Mouse (Mus musculus): Measurements from ENCODE around the gene Guk1. TPM values are rescaled to one million over a fixed set of nuclear protein-coding genes. Genes with fewer than 3 reads are reported as not detected.

Guk1 gene
- polyA plus RNA-seq, 1 experiment from 2014 or later = 177 TPM

DNA sequence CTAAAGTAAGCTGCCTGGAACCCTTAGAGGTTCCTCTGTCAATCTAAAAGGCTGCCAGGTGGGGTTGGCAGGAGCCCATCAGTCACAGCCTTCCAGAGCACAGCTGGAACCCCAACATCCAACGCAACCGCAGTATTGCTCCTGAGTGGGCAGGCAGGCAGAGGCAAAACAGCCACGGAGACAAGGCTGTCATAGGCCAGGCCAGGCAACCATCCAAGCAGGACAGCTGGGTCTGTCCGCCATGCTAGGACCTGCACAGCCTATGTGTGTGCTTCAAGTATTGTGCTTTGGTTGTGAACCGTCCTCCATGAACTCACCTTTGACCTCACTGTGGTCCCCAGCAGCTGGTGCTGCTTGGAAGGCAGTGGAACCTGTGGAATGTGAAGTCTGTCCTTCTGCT is 36.1 kb downstream of the Guk1 start:
- Histone ChIP-seq H3K4me3 (no peak overlapping the region), H3K36me3 (peaks cover 40% of the 10 kb centered on the region), H3K4me1 (replicated peaks) (no peaks in the 10 kb centered on the region), H3K9ac (no peak overlapping the region), H3K27me3 (no peaks in the 10 kb centered on the region), H3K4me2 (no peak overlapping the region), H3K9me3 (no peaks in the 10 kb centered on the region), H3K27ac (no peak overlapping the region)
- 85% methylated on average over 5 of the region's 5 CpGs for WGBS
- no peak for ATAC-seq (ENCODE audit: low FRiP score)

DNA sequence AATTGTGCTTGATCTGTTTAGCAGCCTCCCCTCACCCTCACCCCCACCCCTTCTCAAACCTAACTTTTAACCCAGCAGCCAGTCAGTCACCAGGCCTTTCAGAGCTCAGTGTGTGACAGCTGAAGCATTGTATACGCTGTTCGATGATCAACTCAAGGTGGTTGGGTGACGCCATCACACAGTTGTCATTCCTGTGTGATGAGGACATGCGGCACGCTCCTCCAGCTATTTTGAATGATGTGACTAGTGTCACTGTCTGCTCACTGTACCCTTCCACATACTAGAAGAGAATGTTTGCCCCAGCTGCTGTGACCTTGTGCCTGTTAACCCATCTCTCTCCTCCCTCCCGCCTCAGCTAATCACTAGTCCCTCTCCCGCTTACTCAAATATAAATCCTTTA is 37.8 kb downstream of the Guk1 start:
- Histone ChIP-seq H3K9ac (no peak overlapping the region), H3K4me2 (no peak overlapping the region), H3K4me3 (no peak overlapping the region), H3K27me3 (no peaks in the 10 kb centered on the region), H3K9me3 (no peaks in the 10 kb centered on the region), H3K27ac (no peak overlapping the region), H3K36me3 (peaks cover 36% of the 10 kb centered on the region), H3K4me1 (replicated peaks) (no peaks in the 10 kb centered on the region)
- ATAC-seq (ENCODE audit: low FRiP score) = no peak
- 88% methylated on average over 7 of the region's 7 CpGs for WGBS

DNA sequence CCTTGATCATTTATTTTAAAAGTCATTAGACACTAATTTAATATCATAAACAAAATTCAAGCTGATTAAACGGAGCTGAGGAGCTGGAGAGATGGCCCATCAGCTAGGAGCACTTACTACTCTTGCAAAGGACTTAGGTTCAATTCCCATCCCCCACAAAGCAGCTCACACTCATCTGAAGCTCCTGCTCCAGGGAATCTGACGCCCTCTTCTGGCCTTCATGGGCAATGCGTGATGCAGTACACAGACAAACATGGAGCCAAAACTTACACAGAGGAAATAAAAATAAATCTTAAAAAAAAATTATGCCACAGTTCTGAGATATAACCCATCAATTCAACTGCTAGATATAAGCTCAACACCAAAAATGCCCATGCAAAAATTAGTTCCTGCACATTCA is 40.3 kb downstream of the Guk1 start:
- H3K9me3 ChIP-seq = no peaks in the 10 kb centered on the region
- H3K4me2 ChIP-seq = no peak overlapping the region
- H3K4me3 ChIP-seq = no peak overlapping the region
- WGBS = 24% methylated on average over 3 of the region's 3 CpGs
- H3K27ac ChIP-seq = no peak overlapping the region
- H3K9ac ChIP-seq = no peak overlapping the region
- no peaks in the 10 kb centered on the region for H3K4me1 ChIP-seq (replicated peaks)
- ATAC-seq (ENCODE audit: low FRiP score) = no peak
- H3K27me3 ChIP-seq = no peaks in the 10 kb centered on the region
- H3K36me3 ChIP-seq = peaks cover 13% of the 10 kb centered on the region

DNA sequence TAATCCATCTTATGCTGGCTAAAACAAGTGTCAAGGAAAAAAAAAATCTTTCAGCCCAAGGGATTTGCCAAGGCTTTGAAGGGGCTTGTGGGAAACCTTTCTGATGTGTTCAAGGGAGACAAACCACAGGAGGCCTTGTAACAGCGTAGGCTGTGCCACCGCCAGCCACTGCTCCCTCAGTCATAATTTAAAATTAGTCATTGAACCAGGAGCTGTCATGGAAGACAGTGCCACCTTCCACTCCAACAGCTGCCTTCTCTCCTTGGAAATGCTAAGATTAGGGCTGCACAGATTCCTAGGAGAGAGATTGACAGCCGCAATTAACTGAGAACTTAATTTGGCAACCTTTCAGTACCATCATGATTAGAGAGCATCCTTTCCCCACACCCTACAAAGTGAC is 42.7 kb downstream of the Guk1 start:
- WGBS = 71% methylated on average over 3 of the region's 3 CpGs
- Histone ChIP-seq H3K4me1 (replicated peaks) (no peaks in the 10 kb centered on the region), H3K36me3 (no peaks in the 10 kb centered on the region), H3K9ac (no peak overlapping the region), H3K4me2 (no peak overlapping the region), H3K27ac (no peak overlapping the region), H3K9me3 (no peaks in the 10 kb centered on the region), H3K4me3 (no peak overlapping the region), H3K27me3 (0 out of 2 replicates have a peak, but pooled peaks cover 4% of the 10 kb centered on the region)
- ATAC-seq (ENCODE audit: low FRiP score) = no peak

DNA sequence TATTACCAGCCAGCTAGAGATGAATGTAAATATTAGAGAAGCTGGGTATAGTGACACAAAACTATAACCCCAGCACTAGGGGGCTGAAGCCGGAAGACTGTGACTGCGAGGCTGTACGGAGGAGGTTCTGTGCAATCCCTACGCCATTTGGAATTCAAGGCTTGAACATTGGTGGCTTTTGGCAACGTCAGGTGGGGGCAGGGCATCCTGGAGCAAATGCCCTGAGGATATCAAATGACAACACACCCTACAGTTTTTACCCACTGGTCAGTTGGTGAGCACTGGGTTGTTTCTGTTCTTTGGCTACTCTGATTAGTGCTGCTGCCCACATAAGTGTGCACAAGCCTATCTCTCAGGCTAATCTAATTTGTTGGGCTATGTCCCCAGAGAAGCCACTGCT is 49.0 kb downstream of the Guk1 start:
- H3K4me2 ChIP-seq = no peak overlapping the region
- H3K9ac ChIP-seq = no peak overlapping the region
- H3K9me3 ChIP-seq = no peaks in the 10 kb centered on the region
- peaks cover 22% of the 10 kb centered on the region for H3K27me3 ChIP-seq
- H3K36me3 ChIP-seq = no peaks in the 10 kb centered on the region
- H3K4me3 ChIP-seq = no peak overlapping the region
- 79% methylated on average over 5 of the region's 5 CpGs for WGBS
- H3K4me1 ChIP-seq (replicated peaks) = peaks cover 4% of the 10 kb centered on the region; the same call in 1 of the 2 replicates
- ATAC-seq (ENCODE audit: low FRiP score) = no peak
- H3K27ac ChIP-seq = no peak overlapping the region

DNA sequence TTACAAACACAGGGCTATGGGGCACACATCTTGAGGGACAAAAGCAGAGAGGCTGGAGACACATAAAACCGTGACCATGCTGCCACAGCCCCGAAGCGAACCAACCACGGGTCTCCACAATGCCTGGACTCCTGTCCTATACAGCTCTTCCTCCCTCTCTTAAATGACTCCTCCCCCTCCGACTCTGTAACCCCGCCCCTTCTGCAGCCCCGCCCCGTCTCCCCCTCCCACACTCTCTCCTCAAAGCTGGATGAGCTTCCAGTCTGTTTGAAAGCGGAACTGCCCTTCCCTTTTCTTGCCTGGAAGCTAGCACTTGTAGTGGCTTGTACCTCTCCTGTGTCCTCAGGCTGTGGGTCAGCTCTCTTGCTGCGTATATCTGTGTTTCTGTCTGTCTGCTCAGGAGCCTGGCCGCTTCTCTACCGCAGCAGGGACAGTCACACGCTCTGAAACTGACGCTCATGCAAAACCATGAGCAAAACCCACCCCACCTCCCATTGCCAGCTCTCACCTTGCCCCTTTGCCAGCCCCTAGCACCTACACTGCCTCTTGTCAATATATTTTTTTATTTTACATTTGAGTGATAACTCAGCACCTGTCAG is 50.1 kb downstream of the Guk1 start:
- H3K9me3 ChIP-seq = no peaks in the 10 kb centered on the region
- H3K27ac ChIP-seq = no peak overlapping the region
- peak overlapping the region; percentile 31; the same call in 1 of the 2 replicates for H3K4me2 ChIP-seq
- no peak overlapping the region; the same call in 1 of the 2 replicates for H3K9ac ChIP-seq
- H3K4me1 ChIP-seq (replicated peaks) = peaks cover 4% of the 10 kb centered on the region; the same call in 1 of the 2 replicates
- WGBS = 7% methylated on average over 14 of the region's 14 CpGs
- H3K36me3 ChIP-seq = no peaks in the 10 kb centered on the region
- H3K4me3 ChIP-seq = no peak overlapping the region
- ATAC-seq (ENCODE audit: low FRiP score) = no peak
- H3K27me3 ChIP-seq = peaks cover 33% of the 10 kb centered on the region

DNA sequence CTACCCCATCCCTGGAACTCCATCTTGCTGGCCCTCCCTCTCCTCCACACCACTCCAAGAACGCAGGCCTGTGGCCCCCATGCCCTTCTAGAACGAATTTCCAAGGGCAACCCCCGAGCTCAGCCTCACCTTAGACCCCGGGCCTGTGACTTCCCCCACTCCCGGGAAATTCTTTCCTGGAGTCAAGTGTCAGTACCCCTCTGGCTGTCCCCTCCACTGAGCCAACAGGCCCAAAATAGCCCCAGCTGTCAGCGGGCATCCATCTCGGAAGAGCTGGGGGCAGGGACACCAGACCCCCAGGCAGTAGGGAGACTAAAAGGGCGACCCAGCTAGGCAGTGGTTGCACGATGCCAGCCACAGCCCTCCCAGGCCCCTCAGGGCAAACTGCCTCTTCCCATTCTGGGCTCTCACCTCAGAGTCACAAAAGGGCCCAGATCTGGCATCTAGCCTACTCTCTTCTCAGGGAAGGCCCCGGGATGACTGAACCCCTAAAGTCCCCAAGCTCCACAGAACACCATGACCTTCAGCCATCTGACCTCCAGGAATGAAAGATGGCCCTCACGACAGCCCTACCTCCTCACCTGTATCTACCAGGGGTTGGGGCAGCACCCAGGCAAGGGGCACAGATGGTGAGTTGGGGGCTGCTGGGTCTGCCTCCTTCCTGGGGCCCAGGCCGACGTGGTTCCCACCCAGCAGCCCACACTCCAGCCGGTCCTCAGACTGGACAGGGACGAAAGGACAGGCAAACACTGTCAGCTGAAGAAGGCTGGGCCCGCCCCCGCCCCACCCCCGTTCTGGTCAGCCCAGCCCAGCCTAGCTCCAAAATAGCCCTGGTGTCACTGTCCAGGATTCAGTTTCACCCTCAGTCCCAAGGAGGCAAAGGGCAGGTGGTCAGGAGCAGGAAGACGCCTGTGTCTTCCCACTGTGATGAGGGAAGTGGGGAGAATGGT is 53.2 kb downstream of the Guk1 start:
- Histone ChIP-seq H3K4me1 (replicated peaks) (peaks cover 17% of the 10 kb centered on the region), H3K9me3 (no peaks in the 10 kb centered on the region), H3K27me3 (peaks cover 60% of the 10 kb centered on the region), H3K4me3 (no peak overlapping the region), H3K27ac (no peak overlapping the region), H3K9ac (no peak overlapping the region), H3K4me2 (no peak overlapping the region), H3K36me3 (no peaks in the 10 kb centered on the region)
- no peak for ATAC-seq (ENCODE audit: low FRiP score)
- WGBS = 78% methylated on average over 19 of the region's 19 CpGs

DNA sequence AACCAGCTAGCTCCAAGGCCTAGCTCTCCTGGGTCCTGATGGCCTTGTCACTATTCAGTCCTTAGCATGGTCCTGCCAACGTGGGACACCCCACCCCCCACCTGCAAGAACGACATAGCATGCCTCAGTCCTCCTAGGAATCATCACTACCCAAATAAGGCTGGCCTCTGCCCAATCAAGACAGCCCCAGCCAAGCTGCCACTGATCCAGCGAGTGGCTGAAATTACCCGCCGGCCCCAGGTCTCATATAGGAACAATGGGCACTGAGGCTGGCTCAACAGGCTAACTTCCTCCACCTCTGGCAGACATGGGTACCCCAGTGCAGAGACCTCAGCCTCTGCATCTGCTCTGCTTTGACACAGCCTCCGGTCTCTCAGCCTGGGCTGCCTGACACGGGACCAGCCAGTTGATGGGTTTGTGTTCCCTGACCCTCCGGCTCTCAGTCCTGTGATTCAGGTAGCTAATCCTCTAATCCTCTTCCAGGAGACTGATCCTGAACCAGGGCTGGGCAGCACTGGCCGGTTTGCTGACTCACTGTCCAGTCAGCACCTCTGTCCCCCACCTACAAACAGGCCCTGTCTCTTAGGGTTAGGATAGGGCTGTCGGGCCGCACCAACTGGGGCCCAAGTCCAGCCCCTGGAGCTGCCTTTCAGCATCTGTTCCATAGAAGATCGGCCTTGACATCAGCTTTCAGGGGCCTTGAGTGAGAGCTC is 54.9 kb downstream of the Guk1 start:
- no peak for ATAC-seq (ENCODE audit: low FRiP score)
- Histone ChIP-seq H3K4me3 (no peak overlapping the region), H3K27ac (no peak overlapping the region), H3K9me3 (no peaks in the 10 kb centered on the region), H3K9ac (no peak overlapping the region), H3K36me3 (no peaks in the 10 kb centered on the region), H3K4me1 (replicated peaks) (peaks cover 17% of the 10 kb centered on the region), H3K27me3 (peaks cover 76% of the 10 kb centered on the region), H3K4me2 (no peak overlapping the region)
- WGBS = 67% methylated on average over 12 of the region's 12 CpGs

DNA sequence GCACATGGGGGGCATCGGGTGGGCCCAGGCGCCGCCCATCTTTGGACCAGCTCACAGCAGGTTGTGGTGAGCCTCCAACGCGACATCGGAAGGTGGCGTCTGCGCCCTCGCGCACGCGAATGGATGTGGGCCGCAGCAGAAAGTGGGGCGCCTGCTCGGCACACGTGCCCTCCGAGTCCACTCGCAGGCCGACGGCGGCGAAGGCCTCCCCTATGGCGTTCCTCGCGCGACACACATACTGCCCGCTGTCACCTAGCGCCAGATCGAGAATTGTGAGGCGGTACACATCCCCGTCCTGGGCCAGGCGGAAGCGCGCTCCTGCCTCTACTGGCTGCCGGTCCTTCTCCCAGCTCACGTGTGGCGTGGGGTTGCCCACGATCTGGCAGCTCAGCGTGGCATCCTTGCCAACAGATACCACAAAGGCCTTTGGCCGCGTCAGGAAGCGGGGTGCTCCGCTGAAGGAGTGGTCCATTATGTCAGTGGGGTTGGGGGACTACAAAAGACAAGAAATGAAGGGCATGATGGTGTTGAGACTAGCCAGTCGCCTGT is 56.0 kb downstream of the Guk1 start, which contains the start of gene Obscn:
Obscn (minus strand) TSS at position 499 of the 549 bp plus-strand sequence.
- ATAC-seq (ENCODE audit: low FRiP score) = no peak
- Histone ChIP-seq H3K4me1 (replicated peaks) (peaks cover 13% of the 10 kb centered on the region), H3K36me3 (no peaks in the 10 kb centered on the region), H3K27me3 (peaks cover 78% of the 10 kb centered on the region), H3K4me3 (peak within 1 kb of the TSS; percentile 35), H3K9me3 (no peaks in the 10 kb centered on the region), H3K9ac (peak within 1 kb of the TSS; percentile 51), H3K4me2 (peak within 1 kb of the TSS; percentile 55), H3K27ac (no peak within 1 kb of the TSS)
- WGBS = 14% methylated on average over 44 of the region's 44 CpGs

DNA sequence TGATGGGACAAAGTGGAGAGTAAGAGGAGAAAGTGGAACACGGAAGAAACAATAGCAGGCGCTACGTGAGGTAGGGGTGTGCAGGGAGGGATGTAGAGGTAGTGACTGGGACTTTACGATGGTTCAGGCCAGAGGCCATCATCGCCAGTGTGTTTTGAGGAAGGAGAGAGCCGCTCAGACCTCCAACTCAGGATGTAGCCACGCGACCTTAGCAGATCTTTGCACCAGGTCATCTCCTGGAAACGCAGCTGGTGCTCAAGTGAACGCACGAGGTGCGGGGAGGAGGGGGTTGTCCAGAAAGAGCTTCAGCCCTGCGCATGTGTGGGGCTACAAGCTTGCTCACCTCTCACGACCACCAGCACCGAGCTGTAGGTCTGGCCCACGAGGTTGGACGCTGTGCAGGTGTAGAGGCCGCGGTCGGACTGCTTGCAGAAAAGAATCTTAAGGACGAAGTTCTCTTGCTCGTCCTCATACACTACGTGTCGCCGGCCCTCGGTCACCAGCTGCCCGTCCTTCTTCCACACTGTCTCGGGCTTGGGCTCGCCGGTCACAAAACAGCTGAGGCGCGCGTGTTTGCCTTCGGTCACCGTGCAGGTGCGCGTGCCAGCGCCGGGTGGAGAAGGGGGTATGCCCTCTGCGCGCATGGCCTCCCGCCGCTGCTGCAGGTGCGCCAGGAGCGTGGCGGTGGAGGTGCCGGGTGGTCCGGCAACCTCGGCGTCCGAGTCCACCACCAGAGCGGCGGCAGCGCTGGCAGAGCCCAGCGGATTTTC is 56.8 kb downstream of the Guk1 start:
- H3K4me1 ChIP-seq (replicated peaks) = peaks cover 13% of the 10 kb centered on the region
- WGBS = 10% methylated on average over 55 of the region's 55 CpGs
- no peaks in the 10 kb centered on the region for H3K36me3 ChIP-seq
- peak overlapping the region; percentile 51 for H3K9ac ChIP-seq
- H3K4me3 ChIP-seq = peak overlapping the region; percentile 35
- no peak overlapping the region for H3K27ac ChIP-seq
- H3K4me2 ChIP-seq = peak overlapping the region; percentile 55
- peaks cover 84% of the 10 kb centered on the region for H3K27me3 ChIP-seq
- ATAC-seq (ENCODE audit: low FRiP score) = no peak
- H3K9me3 ChIP-seq = no peaks in the 10 kb centered on the region

DNA sequence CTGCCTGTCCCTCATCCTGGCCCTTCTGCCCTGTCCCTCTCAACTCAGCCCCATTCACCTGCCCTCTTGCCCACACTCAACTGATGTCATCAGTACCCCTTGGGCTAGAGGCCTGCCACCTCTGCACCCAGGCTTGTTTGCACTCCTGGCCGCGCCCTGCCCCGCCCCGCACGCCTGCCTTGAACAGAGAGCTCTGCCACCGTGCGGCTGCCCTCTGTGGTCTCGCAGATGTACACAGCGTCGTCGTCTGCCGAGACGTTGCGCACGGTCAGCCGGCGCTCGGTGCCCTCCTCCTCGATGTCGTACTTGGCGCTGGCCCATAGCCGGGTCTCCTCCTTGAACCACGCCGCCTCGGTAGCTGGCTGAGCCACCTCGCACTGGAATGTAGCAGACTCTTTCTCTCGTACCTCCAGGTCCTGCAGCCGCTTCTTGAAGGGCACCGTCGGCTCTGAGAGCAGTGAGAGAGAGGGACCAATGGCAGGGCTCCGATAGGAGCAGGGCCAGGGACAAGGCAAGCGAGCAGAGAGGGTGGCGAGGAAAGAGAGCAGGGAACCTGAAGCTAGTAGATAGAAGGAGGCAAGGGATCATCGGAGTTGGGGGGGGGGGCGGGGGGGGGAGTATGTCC is 57.5 kb downstream of the Guk1 start:
- 7% methylated on average over 35 of the region's 35 CpGs for WGBS
- Histone ChIP-seq H3K27me3 (peaks cover 79% of the 10 kb centered on the region), H3K27ac (no peak overlapping the region), H3K4me3 (peak overlapping the region; percentile 35), H3K4me1 (replicated peaks) (peaks cover 13% of the 10 kb centered on the region), H3K36me3 (no peaks in the 10 kb centered on the region), H3K9me3 (no peaks in the 10 kb centered on the region), H3K9ac (no peak overlapping the region), H3K4me2 (peak overlapping the region; percentile 55)
- ATAC-seq (ENCODE audit: low FRiP score) = no peak

Measured in hindbrain, embryonic 13.5 days (tissue).